In the genomic region with DNA sequence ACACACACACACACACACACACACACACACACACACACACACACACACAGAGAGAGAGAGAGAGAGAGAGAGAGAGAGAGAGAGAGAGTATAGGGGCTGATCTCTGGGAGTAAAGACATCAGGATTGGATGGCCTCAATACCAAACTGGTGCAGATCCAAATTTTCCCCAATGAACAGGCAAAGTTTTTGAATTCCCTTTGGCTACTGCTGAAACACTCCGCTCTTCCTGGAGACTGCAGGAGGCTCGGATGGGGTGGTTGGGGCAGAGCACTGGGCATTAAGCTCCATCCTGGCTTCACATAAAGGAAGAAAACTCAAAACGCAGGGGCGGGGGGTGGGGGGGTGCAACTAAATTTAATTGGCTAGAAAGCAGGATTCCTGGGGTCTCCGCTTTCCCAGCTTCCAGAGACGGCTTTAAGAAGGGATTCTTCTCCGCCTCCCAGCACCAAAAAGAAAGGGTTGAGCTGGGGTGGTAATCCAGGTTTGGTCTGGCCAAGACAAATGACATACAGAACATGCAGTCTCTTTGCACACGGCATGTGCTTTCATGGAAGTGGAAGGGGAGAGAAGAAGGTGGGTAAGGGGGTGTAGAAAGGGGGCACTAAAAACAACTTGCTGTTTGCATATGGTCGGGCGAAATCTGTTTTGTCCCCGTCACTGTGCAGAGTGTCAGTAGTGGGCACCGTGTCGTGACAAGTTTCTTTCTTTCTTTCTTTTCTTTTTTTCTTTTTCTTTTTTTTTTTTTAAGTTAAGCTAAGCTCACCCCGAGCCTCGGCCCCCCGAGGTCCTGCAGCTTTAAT, we compare ENCODE assay signal across 18 mouse cellular contexts. TPM values are rescaled to one million over a fixed set of nuclear protein-coding genes. Genes with fewer than 3 reads are reported as not detected.
DNase-seq lines count a peak whose midpoint lies in the region; ATAC-seq and TF ChIP-seq lines count a peak whose summit lies in the region.
"Had no signal": no experiment of that assay in that cellular context is flagged by ENCODE, and none has a peak within 500 bp of the region (broad histone marks: within the 10 kb centered on the region; RNA-seq: fewer than 3 reads in every experiment).

No protein-coding gene starts in this region.

- intact Hi-C loops in gastrocnemius, postnatal 36 days (cut with DNase I), result no loop called here

- no peaks in the 10 kb centered on the region for H3K36me3 ChIP-seq in forebrain, embryonic 10.5 days (replicated peaks)
- no peaks in the 10 kb centered on the region for H3K36me3 ChIP-seq in hindbrain, embryonic 12.5 days
- H3K36me3 ChIP-seq in midbrain, embryonic 14.5 days (ENCODE audit: control insufficient read depth, insufficient read depth, low read length), result no peaks in the 10 kb centered on the region
- H3K36me3 ChIP-seq: G1E; limb, embryonic 13.5 days had no signal

- peak overlapping the region; percentile 33 for H3K4me2 ChIP-seq in hindbrain, embryonic 12.5 days (replicated peaks)
- peak overlapping the region; percentile 41 for H3K4me2 ChIP-seq in midbrain, embryonic 14.5 days (ENCODE audit: low read length)
- H3K4me2 ChIP-seq: limb, embryonic 13.5 days had no signal

- 10% methylated on average over 16 of the region's 16 CpGs for WGBS in forebrain, embryonic 10.5 days
- 19% methylated on average over 16 of the region's 16 CpGs for whole genome bisulfite sequencing in hindbrain, embryonic 12.5 days
- WGBS in midbrain, embryonic 14.5 days, result 6% methylated on average over 16 of the region's 16 CpGs

- H3K27me3 ChIP-seq in forebrain, embryonic 10.5 days (ENCODE audit: poor library complexity, severe bottlenecking), result peaks cover 100% of the 10 kb centered on the region
- peaks cover 97% of the 10 kb centered on the region for H3K27me3 ChIP-seq in hindbrain, embryonic 12.5 days
- peaks cover 69% of the 10 kb centered on the region for H3K27me3 ChIP-seq in midbrain, embryonic 14.5 days (ENCODE audit: control insufficient read depth, insufficient read depth, low read length)

- no peaks in the 10 kb centered on the region for H3K9me3 ChIP-seq in forebrain, embryonic 10.5 days
- no peaks in the 10 kb centered on the region for H3K9me3 ChIP-seq in hindbrain, embryonic 12.5 days (replicated peaks)
- no peaks in the 10 kb centered on the region for H3K9me3 ChIP-seq in midbrain, embryonic 14.5 days (ENCODE audit: control insufficient read depth, low read length)
- H3K9me3 ChIP-seq: G1E; limb, embryonic 13.5 days had no signal

- no peak for TF ChIP-seq POLR2A in brain, embryonic 14.5 days (IDR thresholded peaks at IDR 0.05; ENCODE audit: borderline replicate concordance, extremely low read depth, insufficient read depth, insufficient read length, poor library complexity, severe bottlenecking)

- H3K9ac ChIP-seq in hindbrain, embryonic 12.5 days, result no peak overlapping the region
- H3K9ac ChIP-seq in midbrain, embryonic 14.5 days (replicated peaks; ENCODE audit: low read length), result no peak overlapping the region
- H3K9ac ChIP-seq: limb, embryonic 13.5 days; liver, postnatal 0 days had no signal

- peaks cover 85% of the 10 kb centered on the region for H3K4me1 ChIP-seq in forebrain, embryonic 10.5 days
- H3K4me1 ChIP-seq in hindbrain, embryonic 12.5 days, result peaks cover 41% of the 10 kb centered on the region
- peaks cover 24% of the 10 kb centered on the region for H3K4me1 ChIP-seq in midbrain, embryonic 14.5 days (ENCODE audit: control insufficient read depth, insufficient read depth, low read length)

- no peak for TF ChIP-seq CTCF in brain, embryonic 14.5 days (IDR thresholded peaks at IDR 0.05; ENCODE audit: borderline replicate concordance, extremely low read depth, insufficient read depth, insufficient read length)

- peak; percentile 86 for DNase-seq in brain, embryonic 14.5 days (ENCODE audit: low read depth)
- peak; percentile 63 for DNase-seq in forebrain, embryonic 10.5 days (ENCODE audit: extremely low spot score, low spot score)
- peak; percentile 44 for DNase-seq in midbrain, embryonic 14.5 days
- DNase-seq in right cerebral cortex, postnatal 14 days, result no peak
- DNase-seq in gastrocnemius, postnatal 36 days, result no peak
- no peak for DNase-seq in ovary, adult 18-20 months (ENCODE audit: low spot score)
- DNase-seq in layer of hippocampus, adult 11-12 months (ENCODE audit: low spot score), result no peak
- DNase-seq: cerebellum, postnatal 36 days; heart, postnatal 14 days; kidney, adult 18-20 months; liver, postnatal 0 days; lung, postnatal 4 days had no signal

- H3K4me3 ChIP-seq in forebrain, embryonic 10.5 days, result peak overlapping the region; percentile 24; the same call in 1 of the 2 replicates
- 0 out of 2 replicates have a peak overlapping the region, but pooled peaks have one; percentile 13 for H3K4me3 ChIP-seq in hindbrain, embryonic 12.5 days
- peak overlapping the region; percentile 21 for H3K4me3 ChIP-seq in midbrain, embryonic 14.5 days (replicated peaks; ENCODE audit: low read depth, low read length)
- H3K4me3 ChIP-seq: left cerebral cortex, adult 2 months; limb, embryonic 13.5 days had no signal

- peak overlapping the region; percentile 54 for H3K27ac ChIP-seq in forebrain, embryonic 10.5 days
- H3K27ac ChIP-seq in hindbrain, embryonic 12.5 days, result no peak overlapping the region
- no peak overlapping the region for H3K27ac ChIP-seq in midbrain, embryonic 14.5 days (replicated peaks; ENCODE audit: low read depth, low read length)
- H3K27ac ChIP-seq: left cerebral cortex, adult 2 months; limb, embryonic 13.5 days had no signal

- ATAC-seq in hindbrain, embryonic 12.5 days (ENCODE audit: low FRiP score), result no peak
- ATAC-seq in midbrain, embryonic 14.5 days (ENCODE audit: low FRiP score, low TSS enrichment), result no peak
- ATAC-seq: liver, postnatal 0 days had no signal

RNA-seq across cellular contexts. Expression of a gene that starts 31.3 kb away (rescaled TPM):
- polyA plus RNA-seq in brain, embryonic 14.5 days (2012; rRNA removed), result 47.7 and 61.3 TPM in 2 replicates
- polyA plus RNA-seq in forebrain, embryonic 10.5 days (2016; fragmentation: Nextera tagmentation; extraction: Ambion mirVana), result 8.3 and 8.5 TPM in 2 replicates
- polyA plus RNA-seq in hindbrain, embryonic 12.5 days (2016; fragmentation: Nextera tagmentation; extraction: Ambion mirVana), result 2.7 and 5.2 TPM in 2 replicates
- polyA plus RNA-seq in midbrain, embryonic 14.5 days (2014; fragmentation: Nextera tagmentation; extraction: Ambion mirVana), result 43.7 and 57.0 TPM in 2 replicates
- not detected for total RNA-seq in gastrocnemius, postnatal 36 days (2021)
- total RNA-seq: G1E; gastrocnemius, adult 18-20 months; heart, adult 8-10 months; heart, postnatal 14 days had no signal
- polyA plus RNA-seq: G1E had no signal

Comparison
In these comparisons a context has a peak if more than half of its experiments do, and no peak if none do; other contexts are left out.
1. DNase-seq: peak in brain, embryonic 14.5 days (single experiment), forebrain, embryonic 10.5 days (single experiment) and midbrain, embryonic 14.5 days (single experiment); none in right cerebral cortex, postnatal 14 days (single experiment), gastrocnemius, postnatal 36 days (0 of 2), ovary, adult 18-20 months (single experiment) and layer of hippocampus, adult 11-12 months (single experiment).
2. Peak in every context shown above with its lines, with median percentiles within 50 percentile points of each other: H3K4me3 ChIP-seq.